Mouse (Mus musculus): ENCODE data around the gene Fam69b. TPM values are rescaled to one million over a fixed set of nuclear protein-coding genes. Genes with fewer than 3 reads are reported as not detected.
A peak's percentile ranks its signal among the peaks of the same experiment; 100 is the strongest.

The Fam69b gene
- polyA plus RNA-seq, 1 experiment = 5.3 TPM

DNA sequence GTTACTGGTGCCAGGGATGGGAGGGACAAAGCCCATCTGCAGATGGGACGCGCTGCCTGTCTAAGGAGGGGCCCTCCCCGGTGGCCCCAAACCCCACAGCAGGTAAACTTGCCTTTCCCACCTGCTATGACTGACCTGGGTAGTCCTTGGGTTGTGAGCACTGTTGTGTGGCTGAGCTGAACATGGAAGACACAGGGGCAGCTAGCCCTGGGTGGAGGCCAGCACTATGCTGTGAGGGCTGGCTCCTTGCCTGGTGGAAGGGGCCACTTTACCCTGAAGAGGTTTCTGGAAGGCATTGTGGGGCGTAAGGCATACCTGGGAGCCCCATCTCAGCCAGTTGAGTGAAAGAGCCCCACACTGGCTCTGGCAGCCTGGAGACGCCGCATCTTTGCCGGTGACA lies 37.3 kb upstream of the Fam69b start:
- no peaks in the 10 kb centered on the region for H3K27me3 ChIP-seq (ENCODE audit: control insufficient read depth, insufficient read depth, low read length, poor library complexity, severe bottlenecking)
- peaks cover 5% of the 10 kb centered on the region; the same call in 1 of the 2 replicates for H3K36me3 ChIP-seq (ENCODE audit: control insufficient read depth, insufficient read depth, low read length, poor library complexity, severe bottlenecking)
- no peaks in the 10 kb centered on the region for H3K9me3 ChIP-seq (replicated peaks; ENCODE audit: control insufficient read depth, insufficient read depth, low read length, poor library complexity, severe bottlenecking)
- no peak overlapping the region for H3K9ac ChIP-seq (ENCODE audit: low read depth, poor library complexity, severe bottlenecking)
- H3K27ac ChIP-seq (ENCODE audit: insufficient read depth, low read length) = no peak overlapping the region
- H3K4me1 ChIP-seq (ENCODE audit: control insufficient read depth, insufficient read depth, low read length) = peaks cover 9% of the 10 kb centered on the region
- TF ChIP-seq POLR2A (IDR thresholded peaks at IDR 0.05; ENCODE audit: insufficient read depth, low read length) = no peak
- no peak for TF ChIP-seq CTCF (IDR thresholded peaks at IDR 0.05; ENCODE audit: low read depth, low read length)
- no peak for TF ChIP-seq EP300 (IDR thresholded peaks at IDR 0.05; ENCODE audit: insufficient read depth, low read depth, low read length)
- no peak overlapping the region for H3K4me3 ChIP-seq (ENCODE audit: low read depth, low read length)

DNA sequence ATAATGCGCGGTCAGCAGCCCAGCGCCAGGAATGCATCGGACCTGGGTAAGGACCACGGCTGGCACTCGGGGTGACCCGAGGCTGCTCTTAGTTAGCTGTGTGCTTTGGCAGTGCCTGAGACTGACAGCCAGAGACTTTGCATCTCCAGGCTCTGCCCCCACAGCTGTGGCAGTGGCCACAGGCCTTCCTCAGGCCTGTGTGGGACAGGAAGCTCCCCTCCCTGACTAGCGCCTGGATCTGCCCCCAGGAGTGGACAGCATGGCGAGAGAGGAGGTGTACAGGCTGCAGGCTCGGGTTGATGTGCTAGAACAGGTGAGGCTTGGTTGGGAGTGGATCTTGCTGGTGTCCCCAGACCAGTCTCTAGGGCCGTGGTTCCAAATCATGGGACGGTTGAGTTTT lies 36.8 kb upstream of the Fam69b start:
- Histone ChIP-seq H3K9ac (ENCODE audit: low read depth, poor library complexity, severe bottlenecking) (no peak overlapping the region), H3K4me3 (ENCODE audit: low read depth, low read length) (no peak overlapping the region), H3K9me3 (replicated peaks; ENCODE audit: control insufficient read depth, insufficient read depth, low read length, poor library complexity, severe bottlenecking) (no peaks in the 10 kb centered on the region), H3K36me3 (ENCODE audit: control insufficient read depth, insufficient read depth, low read length, poor library complexity, severe bottlenecking) (peaks cover 5% of the 10 kb centered on the region; the same call in 1 of the 2 replicates), H3K27me3 (ENCODE audit: control insufficient read depth, insufficient read depth, low read length, poor library complexity, severe bottlenecking) (no peaks in the 10 kb centered on the region), H3K27ac (ENCODE audit: insufficient read depth, low read length) (no peak overlapping the region), H3K4me1 (ENCODE audit: control insufficient read depth, insufficient read depth, low read length) (peaks cover 9% of the 10 kb centered on the region)
- TF ChIP-seq POLR2A (IDR thresholded peaks at IDR 0.05; ENCODE audit: insufficient read depth, low read length) = no peak
- no peak for TF ChIP-seq EP300 (IDR thresholded peaks at IDR 0.05; ENCODE audit: insufficient read depth, low read depth, low read length)
- TF ChIP-seq CTCF (IDR thresholded peaks at IDR 0.05; ENCODE audit: low read depth, low read length) = no peak

DNA sequence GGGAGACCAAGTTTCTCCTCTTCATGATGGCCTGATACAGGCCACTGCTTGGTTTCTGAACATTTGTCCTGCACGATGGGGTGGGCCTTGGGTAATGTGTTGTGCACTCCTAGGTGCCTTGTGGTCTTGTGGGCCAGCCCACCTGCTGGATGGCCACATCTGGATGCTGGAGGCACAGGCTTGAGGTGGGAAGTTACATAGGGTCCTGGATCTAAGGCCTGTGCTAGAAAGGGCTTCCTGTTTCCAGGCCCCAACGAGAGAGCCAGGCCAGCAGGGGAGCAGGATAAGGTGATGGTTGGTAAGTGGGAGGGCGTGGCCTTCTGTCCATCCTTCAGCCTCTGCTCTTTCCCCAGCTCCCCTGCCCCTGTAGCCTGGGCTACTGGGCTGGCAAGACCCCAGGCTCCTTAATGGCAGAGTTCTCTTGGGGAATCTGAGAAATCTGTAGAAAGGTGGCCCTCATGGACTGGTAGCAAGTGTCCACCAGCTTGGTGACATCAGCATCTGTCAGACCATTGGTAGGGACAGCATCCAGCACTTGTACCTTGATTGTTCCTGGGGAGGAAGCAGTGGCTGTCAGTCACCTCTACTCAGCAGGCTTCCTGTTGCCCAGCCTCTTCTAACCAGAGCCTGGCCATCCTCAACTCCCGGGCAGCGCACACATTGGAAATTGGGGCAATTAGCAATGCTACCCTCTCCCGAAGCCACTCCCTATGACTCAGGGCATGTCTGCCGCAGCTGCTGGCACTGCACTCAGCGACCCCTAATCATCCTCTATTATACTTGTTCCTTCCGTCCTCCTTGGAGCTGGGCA lies 34.8 kb upstream of the Fam69b start:
- no peak for TF ChIP-seq EP300 (IDR thresholded peaks at IDR 0.05; ENCODE audit: insufficient read depth, low read depth, low read length)
- no peak for TF ChIP-seq CTCF (IDR thresholded peaks at IDR 0.05; ENCODE audit: low read depth, low read length)
- TF ChIP-seq POLR2A (IDR thresholded peaks at IDR 0.05; ENCODE audit: insufficient read depth, low read length) = no peak

DNA sequence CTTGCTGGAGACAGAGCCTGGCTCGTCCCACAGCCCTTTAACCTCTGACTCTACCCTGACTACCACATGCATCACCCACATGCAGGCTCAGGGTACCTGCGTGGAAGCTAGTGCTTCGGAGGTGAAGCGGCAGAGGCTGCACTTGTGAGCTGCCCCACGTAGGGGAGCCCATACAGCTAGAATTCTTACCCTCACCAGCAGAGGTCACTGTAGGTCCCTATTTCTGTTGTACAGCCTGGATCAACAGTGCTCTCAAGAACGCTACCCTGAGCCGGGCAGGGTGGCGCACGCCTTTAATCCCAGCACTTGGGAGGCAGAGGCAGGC lies 34.3 kb upstream of the Fam69b start:
- Histone ChIP-seq H3K36me3 (ENCODE audit: control insufficient read depth, insufficient read depth, low read length, poor library complexity, severe bottlenecking) (peaks cover 5% of the 10 kb centered on the region; the same call in 1 of the 2 replicates), H3K9me3 (replicated peaks; ENCODE audit: control insufficient read depth, insufficient read depth, low read length, poor library complexity, severe bottlenecking) (no peaks in the 10 kb centered on the region), H3K4me1 (ENCODE audit: control insufficient read depth, insufficient read depth, low read length) (peaks cover 6% of the 10 kb centered on the region), H3K4me3 (ENCODE audit: low read depth, low read length) (no peak overlapping the region), H3K27me3 (ENCODE audit: control insufficient read depth, insufficient read depth, low read length, poor library complexity, severe bottlenecking) (no peaks in the 10 kb centered on the region), H3K27ac (ENCODE audit: insufficient read depth, low read length) (no peak overlapping the region), H3K9ac (ENCODE audit: low read depth, poor library complexity, severe bottlenecking) (no peak overlapping the region)
- TF ChIP-seq EP300 (IDR thresholded peaks at IDR 0.05; ENCODE audit: insufficient read depth, low read depth, low read length) (no peak), CTCF (IDR thresholded peaks at IDR 0.05; ENCODE audit: low read depth, low read length) (peak; percentile 57), POLR2A (IDR thresholded peaks at IDR 0.05; ENCODE audit: insufficient read depth, low read length) (no peak)

More for the DNA sequence above, 34.8 kb upstream of the Fam69b start:
- H3K9me3 ChIP-seq (replicated peaks; ENCODE audit: control insufficient read depth, insufficient read depth, low read length, poor library complexity, severe bottlenecking) = no peaks in the 10 kb centered on the region
- H3K27ac ChIP-seq (ENCODE audit: insufficient read depth, low read length) = no peak overlapping the region
- no peak overlapping the region for H3K4me3 ChIP-seq (ENCODE audit: low read depth, low read length)
- H3K27me3 ChIP-seq (ENCODE audit: control insufficient read depth, insufficient read depth, low read length, poor library complexity, severe bottlenecking) = no peaks in the 10 kb centered on the region
- H3K36me3 ChIP-seq (ENCODE audit: control insufficient read depth, insufficient read depth, low read length, poor library complexity, severe bottlenecking) = peaks cover 5% of the 10 kb centered on the region; the same call in 1 of the 2 replicates
- peaks cover 8% of the 10 kb centered on the region for H3K4me1 ChIP-seq (ENCODE audit: control insufficient read depth, insufficient read depth, low read length)
- no peak overlapping the region for H3K9ac ChIP-seq (ENCODE audit: low read depth, poor library complexity, severe bottlenecking)

DNA sequence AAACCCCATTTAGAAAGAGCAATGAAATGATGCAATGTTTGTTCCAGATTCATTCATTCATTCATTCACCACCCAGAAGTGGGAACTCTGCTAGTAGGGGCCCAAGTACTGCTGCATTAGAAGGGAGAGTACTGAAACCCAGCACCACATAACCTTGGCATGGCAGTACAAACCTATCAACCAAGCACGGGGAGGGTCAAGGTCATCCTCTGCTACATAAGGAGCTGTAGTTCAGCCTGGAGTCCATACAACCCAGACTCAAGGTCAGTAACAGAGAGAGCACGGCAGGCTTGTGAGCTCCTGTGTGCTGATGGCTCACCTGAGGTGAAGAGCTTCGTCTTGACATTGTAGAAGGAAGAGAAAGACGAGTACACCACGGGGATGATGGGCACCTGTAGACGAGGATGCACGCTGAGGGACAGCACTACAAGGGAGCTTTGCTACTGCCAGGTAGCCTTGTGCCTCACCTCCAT lies 33.8 kb upstream of the Fam69b start:
- TF ChIP-seq EP300 (IDR thresholded peaks at IDR 0.05; ENCODE audit: insufficient read depth, low read depth, low read length) = no peak
- TF ChIP-seq CTCF (IDR thresholded peaks at IDR 0.05; ENCODE audit: low read depth, low read length) = no peak
- no peak for TF ChIP-seq POLR2A (IDR thresholded peaks at IDR 0.05; ENCODE audit: insufficient read depth, low read length)
- Histone ChIP-seq H3K36me3 (ENCODE audit: control insufficient read depth, insufficient read depth, low read length, poor library complexity, severe bottlenecking) (peaks cover 5% of the 10 kb centered on the region; the same call in 1 of the 2 replicates), H3K4me3 (ENCODE audit: low read depth, low read length) (no peak overlapping the region), H3K9ac (ENCODE audit: low read depth, poor library complexity, severe bottlenecking) (no peak overlapping the region), H3K27me3 (ENCODE audit: control insufficient read depth, insufficient read depth, low read length, poor library complexity, severe bottlenecking) (no peaks in the 10 kb centered on the region), H3K4me1 (ENCODE audit: control insufficient read depth, insufficient read depth, low read length) (peaks cover 6% of the 10 kb centered on the region), H3K27ac (ENCODE audit: insufficient read depth, low read length) (no peak overlapping the region), H3K9me3 (replicated peaks; ENCODE audit: control insufficient read depth, insufficient read depth, low read length, poor library complexity, severe bottlenecking) (no peaks in the 10 kb centered on the region)
